Mouse (Mus musculus) embryonic fibroblast, embryonic 13.5 days (primary cell): ENCODE measurements around the gene Med28.

Source experiments
- CTCF ChIP-seq: IDR thresholded peaks from 2 replicates; pipeline ENCODE4 v1.5.1; 2011; ENCODE audit warnings: mild to moderate bottlenecking, control low read depth, low read length, moderate library complexity, borderline replicate concordance; ENCODE audit not compliant: insufficient read depth
- POLR2A ChIP-seq: IDR thresholded peaks from 2 replicates; pipeline ENCODE4 v1.6.1; 2011; ENCODE audit warnings: low read depth, mild to moderate bottlenecking, control low read depth, low read length, moderate library complexity

DNA sequence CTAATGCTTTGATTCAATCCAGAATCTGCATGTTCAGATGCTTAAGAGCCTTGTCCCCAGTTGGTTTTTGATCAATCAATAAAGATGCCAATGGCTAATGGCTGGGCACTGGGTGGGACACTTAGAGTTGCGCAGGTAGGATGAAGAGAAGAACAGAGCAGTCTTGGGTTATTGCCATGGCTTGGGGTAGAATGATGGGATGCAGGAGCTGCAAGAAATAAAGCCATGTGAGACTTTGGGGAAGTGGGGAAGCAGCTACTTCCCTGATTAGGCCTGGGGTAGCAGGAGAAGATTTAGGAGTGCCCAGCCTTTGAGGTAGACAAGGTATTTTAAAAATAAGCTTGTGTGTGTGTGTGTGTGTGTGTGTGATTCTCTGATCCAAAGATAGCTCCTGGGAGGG lies 40.0 kb upstream of the Med28 start:
- no peak for TF ChIP-seq POLR2A
- no peak for TF ChIP-seq CTCF
